Mouse (Mus musculus) liver, adult 2 months (tissue): Measurements from ENCODE around the gene Oard1. TPM values are rescaled to one million over a fixed set of nuclear protein-coding genes. Genes with fewer than 3 reads are reported as not detected.

Experiments used
- DNase-seq: peaks from one replicate; pipeline ENCODE4 v3.0.0-alpha.2; 2011; ENCODE audit warnings: low read depth, low spot score; ENCODE audit errors: extremely low read depth
- H3K27ac ChIP-seq: fragments of 200-500 bp; replicated peaks from 2 replicates; pipeline ENCODE4 v1.5.1; 2012; ENCODE audit warnings: low read depth, mild to moderate bottlenecking, control low read depth, inconsistent platforms, low read length; ENCODE audit not compliant: insufficient read depth
- H3K27me3 ChIP-seq: fragments of 200-500 bp; 2 replicates; pipeline ENCODE4 v1.6.1; 2012; ENCODE audit warnings: mild to moderate bottlenecking, moderate library complexity, low read length, inconsistent platforms; ENCODE audit not compliant: control insufficient read depth, insufficient read depth
- H3K36me3 ChIP-seq: fragments of 200-500 bp; 2 replicates; pipeline ENCODE4 v1.6.1; 2012; ENCODE audit warnings: low read length, inconsistent platforms; ENCODE audit not compliant: control insufficient read depth, insufficient read depth
- H3K4me1 ChIP-seq: fragments of 200-500 bp; 2 replicates; pipeline ENCODE4 v1.6.1; 2011; ENCODE audit warnings: low read length; ENCODE audit not compliant: control insufficient read depth, insufficient read depth
- H3K4me3 ChIP-seq: fragments of 200-500 bp; 2 replicates; pipeline ENCODE4 v1.5.1; 2011; ENCODE audit warnings: low read depth, mild to moderate bottlenecking, control low read depth, low read length, moderate library complexity; ENCODE audit not compliant: insufficient read depth
- H3K79me2 ChIP-seq: fragments of 200-500 bp; 2 replicates; pipeline ENCODE4 v1.6.1; 2012; ENCODE audit warnings: inconsistent platforms, mild to moderate bottlenecking, low read length, moderate library complexity; ENCODE audit not compliant: control insufficient read depth, insufficient read depth
- H3K9ac ChIP-seq: fragments of 200-500 bp; 2 replicates; pipeline ENCODE4 v1.6.1; 2012; ENCODE audit warnings: low read depth, mild to moderate bottlenecking, control low read depth, inconsistent platforms, low read length
- CTCF ChIP-seq: fragments of 200-500 bp; IDR thresholded peaks from 2 replicates; pipeline ENCODE4 v1.5.1; 2011; ENCODE audit warnings: low read depth, low read length, control low read depth
- POLR2A ChIP-seq: fragments of 200-500 bp; IDR thresholded peaks from 2 replicates; pipeline ENCODE4 v1.6.1; 2011; ENCODE audit warnings: low read length, control low read depth; ENCODE audit not compliant: insufficient read depth; ENCODE audit errors: extremely low read depth
- WGBS: fragments of 180-500 bp; shearing (Covaris S2); methylation state at CpG from one replicate; pipeline ENCODE4 v1.1.7; 2018; 5-methylcytosine and 5-hydroxymethylcytosine counted together
- polyA plus RNA-seq: library from polyadenylated mRNA; depleted of rRNA; stranded (reverse); fragments of >200 nt; gene quantifications from 2 replicates; pipeline ENCODE4 v1.2.3, GENCODE M21; 2012
- total RNA-seq: library from RNA; depleted of rRNA; stranded (reverse); fragments of >200 nt; gene quantifications from 2 replicates; pipeline ENCODE4 v1.2.3, GENCODE M21; 2014

The Oard1 gene
- total and polyA plus RNA-seq, 2 experiments: 8.7 to 25.0 TPM

- Histone ChIP-seq H3K36me3 (peaks cover 4% of the 10 kb centered on the region; the same call in 1 of the 2 replicates), H3K4me1 (peaks cover 10% of the 10 kb centered on the region), H3K27ac (peak overlapping the region; percentile 89), H3K9ac (peak overlapping the region; percentile 86), H3K27me3 (no peaks in the 10 kb centered on the region), H3K79me2 (peaks cover 21% of the 10 kb centered on the region; the same call in 1 of the 2 replicates), H3K4me3 (peak overlapping the region; percentile 74)
- DNase-seq: peak; percentile 45
- WGBS: under 1% methylated on average over 47 of the region's 47 CpGs
- TF ChIP-seq CTCF (no peak), POLR2A (0 out of 2 replicates have a peak, but pooled peaks have one; percentile 10)
Observed at GRCm38 (mm10) chr17:48408526-48409291, 1.1 kb upstream of the Oard1 start.

GRCm38 (mm10) chr17:48410299-48410785 lies 528 bp downstream of the Oard1 start:
- DNase-seq: no peak
- no peaks in the 10 kb centered on the region for H3K27me3 ChIP-seq
- H3K79me2 ChIP-seq: peaks cover 11% of the 10 kb centered on the region; the same call in 1 of the 2 replicates
- peak overlapping the region; percentile 72 for H3K27ac ChIP-seq
- peak overlapping the region; percentile 60 for H3K4me3 ChIP-seq
- TF ChIP-seq CTCF: no peak
- no peak for TF ChIP-seq POLR2A
- peak overlapping the region; percentile 74 for H3K9ac ChIP-seq
- peaks cover 10% of the 10 kb centered on the region for H3K4me1 ChIP-seq
- peaks cover 8% of the 10 kb centered on the region for H3K36me3 ChIP-seq
- under 1% methylated on average over 13 of the region's 13 CpGs for WGBS

GRCm38 (mm10) chr17:48411241-48411640 lies 1.4 kb downstream of the Oard1 start:
- H3K27me3 ChIP-seq: no peaks in the 10 kb centered on the region
- H3K4me1 ChIP-seq: peaks cover 10% of the 10 kb centered on the region
- no peak for TF ChIP-seq POLR2A
- TF ChIP-seq CTCF: no peak
- 55% methylated on average over 8 of the region's 8 CpGs for WGBS
- H3K9ac ChIP-seq: no peak overlapping the region
- H3K27ac ChIP-seq: no peak overlapping the region
- H3K4me3 ChIP-seq: no peak overlapping the region; the same call in 1 of the 2 replicates
- DNase-seq: no peak
- peaks cover 7% of the 10 kb centered on the region; the same call in 1 of the 2 replicates for H3K79me2 ChIP-seq
- H3K36me3 ChIP-seq: peaks cover 16% of the 10 kb centered on the region

- Histone ChIP-seq H3K36me3 (peaks cover 26% of the 10 kb centered on the region), H3K79me2 (no peaks in the 10 kb centered on the region), H3K4me1 (peaks cover 9% of the 10 kb centered on the region), H3K27me3 (no peaks in the 10 kb centered on the region), H3K9ac (no peak overlapping the region), H3K27ac (no peak overlapping the region), H3K4me3 (no peak overlapping the region)
- WGBS: 71% methylated on average over 7 of the region's 7 CpGs
- no peak for DNase-seq
- TF ChIP-seq CTCF: no peak
- no peak for TF ChIP-seq POLR2A
Observed at GRCm38 (mm10) chr17:48416011-48416410, 6.2 kb downstream of the Oard1 start.

GRCm38 (mm10) chr17:48416425-48417195 lies 6.8 kb downstream of the Oard1 start:
- no peak overlapping the region for H3K27ac ChIP-seq
- H3K4me3 ChIP-seq: no peak overlapping the region
- H3K79me2 ChIP-seq: no peaks in the 10 kb centered on the region
- peaks cover 6% of the 10 kb centered on the region for H3K4me1 ChIP-seq
- TF ChIP-seq POLR2A: no peak
- 0 out of 2 replicates have a peak, but pooled peaks have one; percentile 20 for TF ChIP-seq CTCF
- H3K9ac ChIP-seq: no peak overlapping the region
- peak; percentile 17 for DNase-seq
- WGBS: 86% methylated on average over 14 of the region's 14 CpGs
- H3K36me3 ChIP-seq: peaks cover 26% of the 10 kb centered on the region
- no peaks in the 10 kb centered on the region for H3K27me3 ChIP-seq
